Mouse (Mus musculus) lung, embryonic 14.5 days (tissue): ENCODE data around the gene Map4k1. TPM values are rescaled to one million over a fixed set of nuclear protein-coding genes. Genes with fewer than 3 reads are reported as not detected.

Source experiments
- ATAC-seq: fragments of 200-750 bp; cut with Nextera tagmentation; 2 replicates; pipeline ENCODE4 v1.8.0; 2017; ENCODE audit warnings: mild to moderate bottlenecking, moderate TSS enrichment, moderate library complexity; ENCODE audit not compliant: insufficient read depth
- DNase-seq: peaks from one replicate; pipeline ENCODE4 v3.0.0-alpha.2; 2015
- H3K27ac ChIP-seq: fragments of 300-500 bp; sonication (generic); 2 replicates; pipeline ENCODE4 v1.5.1; 2014; ENCODE audit warnings: low read depth, mild to moderate bottlenecking, moderate library complexity
- H3K27me3 ChIP-seq: fragments of 300-500 bp; sonication (generic); 2 replicates; pipeline ENCODE4 v1.6.1; 2014; ENCODE audit warnings: low read length, control low read depth; ENCODE audit not compliant: insufficient read depth
- H3K36me3 ChIP-seq: fragments of 300-500 bp; sonication (generic); 2 replicates; pipeline ENCODE4 v1.6.1; 2014; ENCODE audit warnings: control low read depth; ENCODE audit not compliant: insufficient read depth
- H3K4me1 ChIP-seq: fragments of 300-500 bp; sonication (generic); 2 replicates; pipeline ENCODE4 v1.6.1; 2014; ENCODE audit warnings: antibody characterized with exemption, control low read depth; ENCODE audit not compliant: insufficient read depth
- H3K4me2 ChIP-seq: fragments of 300-500 bp; sonication (generic); 2 replicates; pipeline ENCODE4 v1.6.1; 2014; ENCODE audit warnings: mild to moderate bottlenecking
- H3K4me3 ChIP-seq: fragments of 300-500 bp; sonication (generic); 2 replicates; pipeline ENCODE4 v1.5.1; 2014; ENCODE audit warnings: low read depth, low read length
- H3K9ac ChIP-seq: fragments of 300-500 bp; sonication (generic); 2 replicates; pipeline ENCODE4 v1.6.1; 2014
- H3K9me3 ChIP-seq: fragments of 300-500 bp; sonication (generic); 2 replicates; pipeline ENCODE4 v1.6.1; 2016; ENCODE audit warnings: low read depth, low read length, control low read depth
- CTCF ChIP-seq: IDR thresholded peaks from 2 replicates; pipeline ENCODE4 v1.5.1; 2016; ENCODE audit warnings: antibody characterized with exemption, low read depth
- WGBS: fragments of 180-500 bp; shearing (Covaris S2); extraction: QIAGEN DNeasy Blood & Tissue Kit; methylation state at CpG from one replicate; pipeline ENCODE4 v1.1.7; 2014; 5-methylcytosine and 5-hydroxymethylcytosine counted together
- polyA plus RNA-seq: library from polyadenylated mRNA; unstranded; fragments of >200 nt; fragmentation: Nextera tagmentation; extraction: Ambion mirVana; gene quantifications from 2 replicates; pipeline ENCODE4 v1.2.1, GENCODE M21; 2014

Gene Map4k1
- polyA plus RNA-seq, 1 experiment from 2014 or later: 8.5 TPM

DNA sequence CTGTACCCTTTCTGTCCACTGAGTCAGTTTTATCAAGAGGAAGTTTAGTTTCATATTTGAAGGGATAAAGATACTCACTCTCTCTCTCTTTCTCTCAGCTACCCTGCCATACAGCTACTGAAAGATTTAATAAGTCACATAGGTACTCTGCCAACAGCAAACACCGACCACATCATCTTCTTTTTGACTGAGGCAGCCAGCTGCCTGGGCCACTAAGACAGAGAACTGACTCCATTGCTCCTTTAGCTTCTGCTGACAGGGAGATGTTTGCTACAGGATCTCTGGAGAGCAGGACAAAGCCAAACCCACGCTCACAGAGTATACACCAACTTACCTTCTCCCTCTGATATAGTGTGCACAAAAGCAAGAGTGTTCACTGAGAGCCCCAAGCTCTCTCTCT is 32.6 kb upstream of the Map4k1 start:
- peak overlapping the region; percentile 27 for H3K4me2 ChIP-seq
- no peak overlapping the region for H3K9ac ChIP-seq
- peaks cover 83% of the 10 kb centered on the region for H3K4me1 ChIP-seq
- no peak for ATAC-seq
- H3K4me3 ChIP-seq: no peak overlapping the region
- H3K27ac ChIP-seq: peak overlapping the region; percentile 85
- 59% methylated on average over 2 of the region's 2 CpGs for WGBS
- TF ChIP-seq CTCF: no peak
- H3K36me3 ChIP-seq: 0 out of 2 replicates have a peak, but pooled peaks cover 9% of the 10 kb centered on the region
- H3K9me3 ChIP-seq: no peaks in the 10 kb centered on the region
- DNase-seq: no peak
- no peaks in the 10 kb centered on the region for H3K27me3 ChIP-seq

GRCm38 (mm10) chr7:28950346-28951037 is 31.4 kb upstream of the Map4k1 start:
- Histone ChIP-seq H3K36me3 (peaks cover 11% of the 10 kb centered on the region; the same call in 1 of the 2 replicates), H3K27me3 (no peaks in the 10 kb centered on the region), H3K9ac (no peak overlapping the region), H3K4me3 (no peak overlapping the region), H3K4me2 (no peak overlapping the region), H3K9me3 (no peaks in the 10 kb centered on the region), H3K4me1 (peaks cover 78% of the 10 kb centered on the region), H3K27ac (peak overlapping the region; percentile 60; the same call in 1 of the 2 replicates)
- ATAC-seq (no peak), DNase-seq (no peak)
- WGBS: 81% methylated on average over 10 of the region's 10 CpGs
- TF ChIP-seq CTCF: no peak

DNA sequence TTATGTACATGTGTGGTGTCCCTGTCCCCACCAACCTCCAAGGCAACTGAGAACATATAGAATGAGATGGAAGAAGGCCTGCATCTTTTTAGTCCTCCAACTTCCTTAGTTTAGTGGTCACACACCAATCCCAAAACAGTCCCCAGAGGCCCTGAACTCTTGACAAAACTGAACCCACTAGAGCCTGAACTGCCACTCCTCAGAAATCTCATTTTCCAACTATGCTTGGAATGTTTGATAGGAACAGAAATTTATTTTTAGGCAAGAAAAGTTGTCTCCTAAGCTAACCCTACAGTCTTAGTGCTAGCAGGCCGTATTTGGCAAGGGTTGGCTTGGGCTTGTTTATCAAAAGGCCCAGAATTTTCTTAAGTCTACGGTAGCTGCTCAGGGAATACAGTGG is 30.1 kb upstream of the Map4k1 start:
- Histone ChIP-seq H3K4me1 (peaks cover 74% of the 10 kb centered on the region), H3K4me2 (peak overlapping the region; percentile 21; the same call in 1 of the 2 replicates), H3K4me3 (no peak overlapping the region), H3K27me3 (no peaks in the 10 kb centered on the region), H3K27ac (peak overlapping the region; percentile 91), H3K36me3 (peaks cover 11% of the 10 kb centered on the region; the same call in 1 of the 2 replicates), H3K9me3 (no peaks in the 10 kb centered on the region), H3K9ac (no peak overlapping the region; the same call in 1 of the 2 replicates)
- DNase-seq (no peak), ATAC-seq (no peak)
- no peak for TF ChIP-seq CTCF
- 53% methylated on average over 2 of the region's 2 CpGs for WGBS

- Histone ChIP-seq H3K27me3 (no peaks in the 10 kb centered on the region), H3K4me3 (no peak overlapping the region), H3K9me3 (no peaks in the 10 kb centered on the region), H3K4me1 (peaks cover 76% of the 10 kb centered on the region), H3K36me3 (peaks cover 11% of the 10 kb centered on the region; the same call in 1 of the 2 replicates), H3K9ac (0 out of 2 replicates have a peak overlapping the region, but pooled peaks have one; percentile 24), H3K27ac (peak overlapping the region; percentile 91), H3K4me2 (peak overlapping the region; percentile 45)
- no peak for TF ChIP-seq CTCF
- ATAC-seq (peak; percentile 41), DNase-seq (peak; percentile 94)
- WGBS: 7% methylated on average over 3 of the region's 3 CpGs
Measured at GRCm38 (mm10) chr7:28952786-28953185, 29.1 kb upstream of the Map4k1 start.

GRCm38 (mm10) chr7:28953476-28954376 is 28.1 kb upstream of the Map4k1 start:
- 27% methylated on average over 2 of the region's 2 CpGs for WGBS

GRCm38 (mm10) chr7:28954773-28955172 is 27.1 kb upstream of the Map4k1 start:
- H3K4me1 ChIP-seq: peaks cover 78% of the 10 kb centered on the region
- 80% methylated on average over 4 of the region's 4 CpGs for WGBS
- H3K4me2 ChIP-seq: no peak overlapping the region
- H3K27me3 ChIP-seq: no peaks in the 10 kb centered on the region
- ATAC-seq (no peak), DNase-seq (no peak)
- no peak overlapping the region for H3K9ac ChIP-seq
- no peak for TF ChIP-seq CTCF
- peaks cover 7% of the 10 kb centered on the region; the same call in 1 of the 2 replicates for H3K36me3 ChIP-seq
- no peaks in the 10 kb centered on the region for H3K9me3 ChIP-seq
- H3K4me3 ChIP-seq: no peak overlapping the region
- H3K27ac ChIP-seq: peak overlapping the region; percentile 51; the same call in 1 of the 2 replicates

More at GRCm38 (mm10) chr7:28953476-28954376, 28.1 kb upstream of the Map4k1 start:
- Histone ChIP-seq H3K36me3 (peaks cover 11% of the 10 kb centered on the region; the same call in 1 of the 2 replicates), H3K4me2 (peak overlapping the region; percentile 45), H3K4me3 (no peak overlapping the region), H3K9ac (no peak overlapping the region), H3K4me1 (peaks cover 81% of the 10 kb centered on the region), H3K27ac (peak overlapping the region; percentile 91), H3K9me3 (no peaks in the 10 kb centered on the region), H3K27me3 (no peaks in the 10 kb centered on the region)
- ATAC-seq (no peak), DNase-seq (no peak)
- no peak for TF ChIP-seq CTCF
